Mouse (Mus musculus): ENCODE data around the gene Chfr.

DNA sequence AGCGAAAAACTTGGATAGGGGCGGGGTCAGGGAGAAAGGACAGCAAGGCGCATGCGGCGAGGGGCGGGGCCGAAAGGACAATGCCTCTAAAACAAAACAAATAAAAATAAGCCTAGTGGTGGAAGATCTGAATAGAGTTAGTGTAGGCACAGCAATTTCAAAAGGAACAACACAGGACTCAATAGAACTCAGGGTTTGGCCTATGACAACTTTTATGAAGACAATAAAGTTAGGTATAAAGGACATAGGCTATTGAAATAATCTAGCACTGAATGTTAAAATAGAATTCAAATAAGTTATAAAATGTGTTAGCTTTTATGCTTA lies 27.4 kb upstream of the Chfr start:
- TF ChIP-seq EP300 (IDR thresholded peaks at IDR 0.05; ENCODE audit: low read depth) (no peak), CTCF (IDR thresholded peaks at IDR 0.05; ENCODE audit: low read depth) (0 out of 2 replicates have a peak, but pooled peaks have one; percentile 8)

All from liver, embryonic 14.5 days (tissue).